Mouse (Mus musculus): ENCODE results near the gene Olfr1457. TPM values are rescaled to one million over a fixed set of nuclear protein-coding genes. Genes with fewer than 3 reads are reported as not detected.

Olfr1457 gene
- total RNA-seq (2021), result not detected
- long read RNA-seq, experiment 1, result 0 reads
- long read RNA-seq, experiment 2, result 0 reads

GRCm38 (mm10) chr19:13097791-13098190 is at the start of gene Olfr1457:
Gene Olfr1457, minus strand, starts transcription at chr19:13097891.
- intact Hi-C loops (cut with DNase I), result no loop called here
- no peak for DNase-seq (ENCODE audit: extremely low spot score in 1 of 2, low spot score in 2 of 2)
- Histone ChIP-seq H3K4me3 (no peak within 1 kb of the TSS), H3K27ac (no peak within 1 kb of the TSS)
- TF ChIP-seq CTCF (IDR thresholded peaks at IDR 0.05), result no peak

GRCm38 (mm10) chr19:13106675-13107074 is 9.0 kb upstream of the Olfr1457 start, which contains the start of gene Olfr1458:
Gene Olfr1458, minus strand, starts transcription at chr19:13106775.
- no peak for DNase-seq (ENCODE audit: extremely low spot score in 1 of 2, low spot score in 2 of 2)
- no peak for TF ChIP-seq CTCF (IDR thresholded peaks at IDR 0.05)
- H3K27ac ChIP-seq, result no peak within 1 kb of the TSS
- no peak within 1 kb of the TSS for H3K4me3 ChIP-seq
- intact Hi-C loops (cut with DNase I), result no loop called here

- H3K27ac ChIP-seq, result no peak overlapping the region
- no peak overlapping the region for H3K4me3 ChIP-seq
- no peak for TF ChIP-seq CTCF (IDR thresholded peaks at IDR 0.05)
- intact Hi-C loops (cut with DNase I), result no loop called here
- no peak for DNase-seq (ENCODE audit: extremely low spot score in 1 of 2, low spot score in 2 of 2)
These were observed 3.8 kb downstream of the Olfr1457 start for GRCm38 (mm10) chr19:13093908-13094307.

- Histone ChIP-seq H3K27ac (no peak within 1 kb of the TSS), H3K4me3 (no peak within 1 kb of the TSS)
- no peak for TF ChIP-seq CTCF (IDR thresholded peaks at IDR 0.05)
- intact Hi-C loops (cut with DNase I), result no loop called here
- no peak for DNase-seq (ENCODE audit: extremely low spot score in 1 of 2, low spot score in 2 of 2)
These were observed 37.4 kb downstream of the Olfr1457 start, which contains the start of gene Olfr1454 for GRCm38 (mm10) chr19:13060310-13060709. Gene Olfr1454, plus strand, starts transcription at chr19:13060610.

Other genes starting within 250 kb of the Olfr1457 start
- gene Olfr1444, start 240.6 kb downstream of the Olfr1457 start, total RNA-seq (2021), result not detected
- not detected for gene Olfr1445, start 214.0 kb downstream of the Olfr1457 start, total RNA-seq (2021)
- gene Olfr1446, start 204.4 kb downstream of the Olfr1457 start, total RNA-seq (2021), result not detected
- not detected for gene Olfr1447, start 194.1 kb downstream of the Olfr1457 start, total RNA-seq (2021)
- gene Olfr1448, start 173.5 kb downstream of the Olfr1457 start, total RNA-seq (2021), result not detected
- gene Olfr1449, start 167.1 kb downstream of the Olfr1457 start, total RNA-seq (2021), result not detected
- not detected for gene Olfr1450, start 147.6 kb downstream of the Olfr1457 start, total RNA-seq (2021)
- gene Olfr1451, start 102.9 kb downstream of the Olfr1457 start, total RNA-seq (2021), result not detected
- not detected for gene Olfr1453, start 69.6 kb downstream of the Olfr1457 start, total RNA-seq (2021)
- gene Olfr1454, start 37.3 kb downstream of the Olfr1457 start, total RNA-seq (2021), result not detected
- not detected for gene Olfr1458, start 8.9 kb upstream of the Olfr1457 start, total RNA-seq (2021)
- under 1 TPM; 0.16 to 0.19 TPM for gene Olfr1459, start 51.7 kb upstream of the Olfr1457 start, total RNA-seq (2021)
- gene Olfr1461, start 65.1 kb upstream of the Olfr1457 start, total RNA-seq (2021), result not detected
- not detected for gene Olfr1462, start 87.8 kb upstream of the Olfr1457 start, total RNA-seq (2021)
- gene Olfr1463, start 133.4 kb upstream of the Olfr1457 start, total RNA-seq (2021), result not detected
- gene Olfr1465, start 217.7 kb upstream of the Olfr1457 start, total RNA-seq (2021), result not detected
- gene Olfr1466, start 241.0 kb upstream of the Olfr1457 start, total RNA-seq (2021), result not detected